Mouse (Mus musculus) erythroblast, embryonic 14.5 days (primary cell): Measurements from ENCODE around the gene Ppp1r11. TPM values are rescaled to one million over a fixed set of nuclear protein-coding genes. Genes with fewer than 3 reads are reported as not detected.

ENCODE experiments used
- H3K27me3 ChIP-seq: 2 replicates; pipeline ENCODE4 v1.6.1; 2012; ENCODE audit warnings: inconsistent platforms; ENCODE audit not compliant: control insufficient read depth
- H3K36me3 ChIP-seq: 2 replicates; pipeline ENCODE4 v1.6.1; 2012; ENCODE audit warnings: mild to moderate bottlenecking, inconsistent platforms; ENCODE audit not compliant: control insufficient read depth
- H3K4me1 ChIP-seq: 2 replicates; pipeline ENCODE4 v1.6.1; 2012; ENCODE audit warnings: inconsistent platforms; ENCODE audit not compliant: control insufficient read depth
- H3K4me3 ChIP-seq: replicated peaks from 2 replicates; pipeline ENCODE3; 2012; ENCODE audit warnings: moderate library complexity, mild to moderate bottlenecking, inconsistent platforms
- H3K9me3 ChIP-seq: 2 replicates; pipeline ENCODE4 v1.6.1; 2012; ENCODE audit warnings: low read length, inconsistent platforms, mixed read lengths; ENCODE audit not compliant: control insufficient read depth
- GATA1 ChIP-seq: IDR thresholded peaks from 2 replicates; pipeline ENCODE4 v1.6.1; 2012; ENCODE audit warnings: low read length, inconsistent platforms, mixed read lengths
- TAL1 ChIP-seq: IDR thresholded peaks from 3 replicates; pipeline ENCODE4 v1.6.1; 2012; ENCODE audit warnings: low read length, inconsistent platforms, mixed read lengths
- polyA plus RNA-seq: library from polyadenylated mRNA; stranded (reverse); fragments of >175 nt; gene quantifications from 2 replicates; pipeline ENCODE4 v1.2.3, GENCODE M21; 2012

Ppp1r11 gene
- polyA plus RNA-seq, 1 experiment: 7.6 TPM

GRCm38 (mm10) chr17:36989437-36989836 lies 37.9 kb upstream of the Ppp1r11 start, which contains the start of gene H2-M5:
TSS of gene H2-M5 (minus strand) at chr17:36989537.
- TF ChIP-seq GATA1 (no peak), TAL1 (no peak)
- H3K9me3 ChIP-seq: no peaks in the 10 kb centered on the region
- H3K36me3 ChIP-seq: no peaks in the 10 kb centered on the region
- H3K4me1 ChIP-seq: no peaks in the 10 kb centered on the region
- peaks cover 31% of the 10 kb centered on the region for H3K27me3 ChIP-seq
- no peak within 1 kb of the TSS for H3K4me3 ChIP-seq

GRCm38 (mm10) chr17:36988475-36988874 lies 36.9 kb upstream of the Ppp1r11 start:
- no peak for TF ChIP-seq GATA1
- TF ChIP-seq TAL1: no peak
- peaks cover 31% of the 10 kb centered on the region for H3K27me3 ChIP-seq
- H3K9me3 ChIP-seq: no peaks in the 10 kb centered on the region
- H3K4me1 ChIP-seq: no peaks in the 10 kb centered on the region
- no peaks in the 10 kb centered on the region for H3K36me3 ChIP-seq
- H3K4me3 ChIP-seq: no peak overlapping the region

GRCm38 (mm10) chr17:36982253-36983155 lies 31.0 kb upstream of the Ppp1r11 start:
- Histone ChIP-seq H3K4me1 (no peaks in the 10 kb centered on the region), H3K9me3 (no peaks in the 10 kb centered on the region), H3K27me3 (peaks cover 32% of the 10 kb centered on the region), H3K36me3 (no peaks in the 10 kb centered on the region), H3K4me3 (no peak overlapping the region)
- TF ChIP-seq TAL1: no peak
- no peak for TF ChIP-seq GATA1

GRCm38 (mm10) chr17:36981845-36982244 lies 30.3 kb upstream of the Ppp1r11 start:
- Histone ChIP-seq H3K4me1 (no peaks in the 10 kb centered on the region), H3K4me3 (no peak overlapping the region), H3K36me3 (no peaks in the 10 kb centered on the region), H3K27me3 (peaks cover 27% of the 10 kb centered on the region), H3K9me3 (no peaks in the 10 kb centered on the region)
- TF ChIP-seq TAL1 (no peak), GATA1 (no peak)

- TF ChIP-seq GATA1: no peak
- TF ChIP-seq TAL1: no peak
- Histone ChIP-seq H3K4me1 (no peaks in the 10 kb centered on the region), H3K36me3 (no peaks in the 10 kb centered on the region), H3K4me3 (no peak within 1 kb of the TSS), H3K9me3 (no peaks in the 10 kb centered on the region), H3K27me3 (peaks cover 24% of the 10 kb centered on the region)
Observed at GRCm38 (mm10) chr17:36981221-36981813, 29.8 kb upstream of the Ppp1r11 start, which contains the start of gene 2410137M14Rik. TSS of gene 2410137M14Rik (minus strand) at chr17:36981237.

- Histone ChIP-seq H3K4me1 (no peaks in the 10 kb centered on the region), H3K9me3 (no peaks in the 10 kb centered on the region), H3K27me3 (no peaks in the 10 kb centered on the region), H3K36me3 (no peaks in the 10 kb centered on the region), H3K4me3 (no peak overlapping the region)
- TF ChIP-seq GATA1 (no peak), TAL1 (no peak)
Observed at GRCm38 (mm10) chr17:36973271-36973787, 21.8 kb upstream of the Ppp1r11 start.

- no peak for TF ChIP-seq TAL1
- TF ChIP-seq GATA1: no peak
- H3K4me3 ChIP-seq: no peak overlapping the region
- H3K36me3 ChIP-seq: no peaks in the 10 kb centered on the region
- no peaks in the 10 kb centered on the region for H3K9me3 ChIP-seq
- no peaks in the 10 kb centered on the region for H3K4me1 ChIP-seq
- H3K27me3 ChIP-seq: no peaks in the 10 kb centered on the region
Observed at GRCm38 (mm10) chr17:36972791-36973190, 21.2 kb upstream of the Ppp1r11 start.

- TF ChIP-seq GATA1 (no peak), TAL1 (no peak)
- H3K27me3 ChIP-seq: no peaks in the 10 kb centered on the region
- no peaks in the 10 kb centered on the region for H3K36me3 ChIP-seq
Observed at GRCm38 (mm10) chr17:36971172-36971850, 19.8 kb upstream of the Ppp1r11 start.

More at GRCm38 (mm10) chr17:36971172-36971850, 19.8 kb upstream of the Ppp1r11 start:
- Histone ChIP-seq H3K4me1 (no peaks in the 10 kb centered on the region), H3K4me3 (no peak overlapping the region), H3K9me3 (no peaks in the 10 kb centered on the region)
